Mouse (Mus musculus) 416B (cell line): ENCODE results near the gene Cgnl1.

ENCODE experiments used
- DNase-seq: peaks from one replicate; pipeline ENCODE4 v3.0.0; 2011; ENCODE audit warnings: low read depth

Cgnl1 gene

DNA sequence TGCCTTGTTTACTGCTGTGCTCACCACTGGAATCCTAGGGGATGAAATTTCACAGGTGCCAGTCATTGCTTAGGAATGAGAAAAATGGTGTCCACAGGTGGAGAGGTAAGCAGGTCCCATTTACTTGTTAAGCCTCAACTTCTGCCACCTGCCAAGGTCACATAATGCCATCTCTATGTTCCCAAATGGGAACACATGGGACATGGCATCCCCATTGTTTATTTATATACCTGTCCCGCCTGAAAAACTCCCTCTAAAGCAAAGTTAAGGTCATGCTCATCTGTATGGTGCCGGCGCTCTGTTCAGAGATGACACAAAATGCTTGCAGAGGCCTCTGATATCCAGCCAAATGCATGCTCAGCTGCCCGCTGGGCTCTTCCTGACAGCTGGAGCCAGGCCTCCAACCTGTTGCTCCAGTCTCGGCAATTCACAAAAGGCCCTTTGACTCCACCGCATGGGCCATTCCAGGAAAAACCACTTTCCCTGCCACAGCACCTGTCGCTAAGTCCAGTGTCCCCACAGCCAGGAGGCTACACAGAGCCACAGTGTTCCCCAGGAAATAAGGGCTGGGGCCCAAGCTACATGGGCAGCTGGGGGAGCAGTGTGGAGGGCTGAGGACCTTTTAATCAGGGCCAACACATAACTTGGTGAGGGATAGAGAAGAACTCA, 192.4 kb downstream of the Cgnl1 start:
- DNase-seq: no peak
